Mouse (Mus musculus) cerebellum, postnatal 36 days (tissue): Measurements from ENCODE around the gene S100a6.

Experiments
- DNase-seq, 2 experiments: peaks; one replicate each; pipeline ENCODE4 v3.0.0; 2021 to 2022; ENCODE audit warnings: mixed read lengths in 2 of 2

Gene S100a6

DNA sequence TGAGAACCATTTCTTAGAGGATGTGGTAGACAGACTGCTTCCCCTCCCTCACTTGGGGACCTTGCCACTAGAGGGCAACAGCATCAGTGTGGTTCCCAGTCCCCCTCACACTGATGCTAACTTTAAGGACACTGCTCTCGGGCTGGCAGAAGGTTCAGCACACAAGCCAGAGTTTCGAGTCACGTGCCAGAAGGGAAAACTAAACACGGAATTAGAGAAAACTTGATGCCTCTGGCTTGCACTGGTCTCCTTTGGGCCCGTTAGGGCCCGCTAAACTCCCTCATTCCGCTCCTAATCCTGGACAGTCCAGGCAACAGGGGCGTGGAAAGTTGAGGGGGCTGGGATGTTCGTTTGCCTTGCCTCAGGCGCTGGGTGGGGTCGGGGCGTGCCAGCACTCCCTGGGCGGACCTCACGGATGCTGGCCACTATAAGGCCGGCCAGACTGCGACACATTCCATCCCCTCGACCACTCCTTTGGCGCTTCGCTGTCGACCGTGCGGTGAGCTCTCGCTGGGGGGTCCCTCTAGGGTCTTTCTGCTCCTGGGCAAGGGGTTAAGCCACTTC lies at the start of gene S100a6:
Gene S100a6, plus strand, starts transcription at position 155 of the 564 bp plus-strand sequence.
- peak in 1 of 2 experiments; percentile 14 for DNase-seq

DNA sequence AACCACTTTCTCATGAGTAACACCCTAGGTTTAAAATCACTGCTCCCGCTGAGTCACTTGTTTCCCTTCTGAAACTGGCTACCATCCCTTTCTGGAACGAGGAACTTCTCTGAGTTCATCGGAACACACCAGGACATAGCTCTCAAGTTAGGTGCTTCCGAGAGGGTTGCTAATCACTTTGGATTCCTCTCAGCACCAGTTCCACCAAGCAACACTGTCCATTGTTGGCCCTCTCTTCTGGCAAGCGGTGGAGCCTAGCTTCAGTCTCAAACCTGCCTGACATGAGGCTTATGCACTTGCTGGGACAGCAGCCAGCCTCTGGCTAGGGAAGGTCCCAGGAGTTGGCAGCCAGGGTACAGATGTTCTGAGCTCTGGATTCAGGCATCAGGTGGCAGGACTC lies 38.0 kb upstream of the S100a6 start:
- DNase-seq, result no peak

DNA sequence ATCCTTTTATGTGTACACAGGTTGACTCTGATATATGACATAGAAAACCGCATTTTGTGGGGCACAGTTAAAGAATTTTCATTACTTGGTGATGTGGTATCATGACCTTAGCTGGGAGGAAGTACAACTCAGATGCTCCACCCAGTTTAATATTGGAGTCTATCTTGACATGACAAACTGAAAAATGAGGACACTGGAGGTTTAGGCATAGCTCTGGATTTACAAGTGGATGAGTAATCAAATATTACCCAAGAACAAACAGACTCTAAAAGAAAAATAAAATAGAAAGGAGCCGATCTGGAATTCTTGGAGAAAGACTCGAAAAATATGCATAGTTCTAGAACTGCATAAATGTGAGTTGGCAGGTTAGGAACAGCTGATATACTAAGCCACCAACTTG lies 37.4 kb upstream of the S100a6 start:
- no peak for DNase-seq

- no peak for DNase-seq
Observed at GRCm38 (mm10) chr3:90576351-90577001, 36.2 kb upstream of the S100a6 start.

DNA sequence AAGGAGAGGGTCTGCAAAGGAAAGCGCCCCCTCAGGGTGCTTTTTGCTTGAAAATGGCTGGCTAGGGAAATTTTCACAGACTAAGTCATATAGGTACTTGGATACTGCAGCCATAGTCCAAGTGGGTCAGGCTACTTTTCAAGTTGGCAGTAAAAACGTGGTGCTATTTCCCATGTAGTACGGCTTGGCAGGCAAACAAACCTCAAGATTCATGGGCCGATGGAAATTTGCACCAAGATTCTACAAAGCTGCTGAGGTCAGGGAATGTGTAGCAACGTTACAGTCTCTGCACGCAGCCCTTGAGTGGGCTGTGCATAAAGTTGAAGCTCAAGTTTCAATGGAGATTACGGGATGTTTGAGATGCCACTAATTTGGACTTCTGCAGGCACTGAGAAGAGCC lies 33.2 kb upstream of the S100a6 start:
- DNase-seq, result no peak

GRCm38 (mm10) chr3:90581141-90581540 lies 31.5 kb upstream of the S100a6 start:
- no peak for DNase-seq

GRCm38 (mm10) chr3:90582156-90582555 lies 30.5 kb upstream of the S100a6 start:
- no peak for DNase-seq

GRCm38 (mm10) chr3:90582556-90582955 lies 30.1 kb upstream of the S100a6 start:
- no peak for DNase-seq

- no peak for DNase-seq
Observed at GRCm38 (mm10) chr3:90583893-90584292, 28.8 kb upstream of the S100a6 start.

DNA sequence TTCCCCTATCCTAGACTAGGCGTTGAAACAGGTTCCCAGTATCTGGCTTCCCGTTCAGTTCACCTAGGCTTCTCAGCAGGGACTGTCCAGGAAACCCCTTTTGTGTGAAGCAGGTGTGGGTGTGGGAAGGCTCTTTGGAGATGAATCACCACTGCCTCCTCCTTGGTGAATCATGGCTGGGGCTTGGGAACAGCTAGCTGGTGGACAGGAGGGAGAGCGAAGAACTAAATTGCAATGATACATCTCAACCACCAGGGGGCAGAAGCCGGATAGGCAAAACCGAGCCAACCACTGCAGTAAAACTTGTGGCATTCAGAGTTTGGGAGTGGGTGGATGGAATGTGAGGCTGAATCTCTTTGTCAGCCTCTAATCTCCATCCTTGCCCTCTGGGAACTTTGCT lies 27.1 kb upstream of the S100a6 start:
- DNase-seq, result peak in 1 of 2 experiments; percentile 21

- no peak for DNase-seq
Observed at GRCm38 (mm10) chr3:90586016-90586643, 26.6 kb upstream of the S100a6 start.

- DNase-seq, result no peak
Observed at GRCm38 (mm10) chr3:90586906-90587305, 25.8 kb upstream of the S100a6 start.

DNA sequence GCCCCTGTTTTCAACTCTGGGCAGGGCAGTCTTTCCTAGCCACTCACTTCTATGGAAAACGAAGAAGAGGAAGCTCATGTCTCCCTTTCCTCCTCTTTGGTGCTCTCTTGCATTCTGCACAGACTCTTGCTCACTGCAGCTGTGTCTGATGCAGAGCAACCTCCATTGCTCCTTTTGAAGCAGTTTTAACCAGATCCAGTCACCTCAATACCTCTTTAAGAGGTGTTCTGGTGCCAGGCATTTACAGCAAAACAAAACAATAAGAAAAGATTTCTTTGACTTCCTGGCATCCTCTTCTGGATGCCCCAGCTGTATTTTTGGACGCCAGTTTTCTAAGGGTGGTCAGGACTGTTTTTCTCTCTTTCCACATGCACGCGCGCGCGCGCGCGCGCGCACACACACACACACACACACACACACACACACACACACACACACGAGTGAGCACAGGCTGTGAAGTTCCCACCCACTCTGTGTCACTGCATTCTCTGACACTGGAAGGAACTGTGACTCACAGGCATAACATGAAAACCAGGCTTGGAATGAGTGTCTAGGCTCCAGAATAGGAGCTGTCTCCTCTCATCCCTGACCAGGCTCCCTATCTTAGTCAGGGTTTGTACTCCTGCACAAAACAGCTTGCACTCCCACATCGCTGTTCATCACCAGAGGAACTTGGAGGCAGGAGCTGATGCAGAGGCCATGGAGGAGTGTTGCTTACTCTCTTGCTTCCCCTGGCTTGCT lies 25.2 kb upstream of the S100a6 start:
- no peak for DNase-seq

- no peak for DNase-seq
Observed at GRCm38 (mm10) chr3:90589390-90589789, 23.3 kb upstream of the S100a6 start.

- no peak for DNase-seq
Observed at GRCm38 (mm10) chr3:90589947-90590346, 22.7 kb upstream of the S100a6 start, which contains the start of gene S100a2. Gene S100a2, plus strand, starts transcription at chr3:90590247.

GRCm38 (mm10) chr3:90594466-90594865 lies 18.2 kb upstream of the S100a6 start:
- no peak for DNase-seq

GRCm38 (mm10) chr3:90595556-90595955 lies 17.1 kb upstream of the S100a6 start:
- DNase-seq, result no peak

- no peak for DNase-seq
Observed at GRCm38 (mm10) chr3:90596810-90597209, 15.9 kb upstream of the S100a6 start.

DNA sequence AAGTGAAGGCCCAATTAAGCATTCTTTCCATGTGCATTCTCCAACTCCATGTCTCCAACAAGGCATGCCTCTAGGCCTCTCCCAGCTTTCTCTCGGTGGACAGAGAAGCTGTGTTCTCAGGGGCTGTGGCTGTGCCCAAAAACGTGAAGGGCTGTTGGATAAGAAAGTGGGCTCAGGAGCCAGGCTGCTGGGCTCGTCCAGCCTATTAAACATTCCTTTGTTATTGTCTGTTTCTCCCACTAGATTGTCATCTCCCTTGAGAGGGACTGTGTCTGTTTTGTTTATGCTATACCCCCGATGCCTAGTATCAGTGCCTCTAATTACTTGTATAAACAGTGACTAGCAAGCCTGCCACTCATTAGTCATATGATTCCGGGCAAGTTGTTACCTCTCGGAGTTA lies 14.9 kb upstream of the S100a6 start:
- no peak for DNase-seq

DNA sequence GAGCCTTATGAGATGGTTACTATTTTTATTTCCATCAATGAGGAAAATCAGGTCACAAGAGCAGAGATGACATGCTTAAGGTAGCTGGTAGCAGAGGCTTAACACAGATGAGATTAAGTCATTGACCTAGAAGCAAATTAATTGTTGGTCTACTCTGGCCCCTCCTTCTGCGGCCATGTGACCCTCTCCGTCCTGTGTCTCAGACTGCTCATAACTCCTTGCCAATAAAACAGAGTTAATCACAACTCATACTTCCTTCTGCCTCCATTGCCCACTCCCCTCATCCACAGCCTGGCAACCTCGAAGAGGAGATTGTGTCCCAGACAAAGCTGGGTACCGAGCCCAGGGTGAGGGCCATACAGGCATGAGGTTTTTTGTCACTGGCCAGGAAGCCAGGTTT lies 14.5 kb upstream of the S100a6 start:
- DNase-seq, result no peak

DNA sequence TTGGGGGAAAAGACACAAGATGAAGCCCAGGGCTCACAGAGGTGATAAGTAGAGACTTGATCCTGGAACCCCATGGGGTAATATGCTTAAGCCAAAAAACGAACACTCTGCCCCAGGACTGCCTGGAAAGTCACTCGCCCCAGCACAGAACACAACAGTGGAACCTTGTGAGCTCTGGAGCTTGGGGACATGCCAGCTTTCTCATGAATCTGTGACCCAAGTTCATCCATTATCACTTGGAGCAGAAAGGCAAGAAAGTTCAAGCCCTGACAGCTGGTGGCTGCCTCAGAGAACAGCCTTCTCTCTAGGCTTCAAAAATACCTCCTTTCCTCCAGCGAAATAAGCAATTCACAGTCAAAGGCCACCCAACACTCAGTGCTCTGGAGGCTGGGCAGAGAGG lies 13.3 kb upstream of the S100a6 start:
- no peak for DNase-seq

- DNase-seq, result no peak
Observed at GRCm38 (mm10) chr3:90600036-90600435, 12.6 kb upstream of the S100a6 start.

DNA sequence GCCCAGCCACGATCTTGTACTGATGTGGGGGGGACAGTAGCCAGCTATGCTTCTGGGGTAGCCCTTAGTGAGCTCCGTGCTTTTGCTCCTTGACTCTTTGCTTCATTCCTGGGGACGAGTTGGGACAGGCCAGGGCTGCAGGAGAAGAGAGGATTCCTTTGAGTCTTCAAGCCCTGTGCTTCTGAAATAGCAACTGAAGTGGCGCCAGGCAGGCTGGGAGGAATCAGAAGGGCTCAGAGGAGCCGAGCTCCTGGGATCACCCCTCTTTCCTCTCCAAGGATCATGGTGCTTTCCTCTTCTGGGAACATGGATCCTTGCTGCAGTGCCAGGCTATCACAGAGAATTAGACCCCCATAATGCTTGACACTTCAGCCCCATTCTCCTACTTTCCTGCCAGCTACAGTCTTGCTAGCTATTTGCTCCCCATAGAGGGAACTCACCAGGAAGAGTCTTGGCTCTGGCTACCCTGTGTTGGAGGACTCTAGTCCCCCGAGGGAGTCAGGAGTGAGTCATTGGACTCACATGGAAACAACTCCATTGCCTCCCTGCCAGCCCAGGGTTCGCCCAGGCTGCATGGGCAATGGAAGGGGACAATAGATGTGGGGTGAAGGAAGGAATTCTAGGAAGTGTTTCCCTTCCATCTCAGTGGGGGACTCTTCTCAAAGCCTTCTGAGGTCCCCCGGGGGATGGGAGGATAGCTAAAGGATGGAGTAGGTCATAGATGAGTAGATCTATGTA lies 12.1 kb upstream of the S100a6 start:
- DNase-seq, result no peak
